In genomic region chr17:79661848-79662247, GRCm38 (mm10) we compare ENCODE assay signal across 18 mouse cellular contexts. TPM values are rescaled to one million over a fixed set of nuclear protein-coding genes. Genes with fewer than 3 reads are reported as not detected.
DNase-seq lines count a peak whose midpoint lies in the region; TF ChIP-seq lines count a peak whose summit lies in the region.
"Had no signal": no experiment of that assay in that cellular context is flagged by ENCODE, and none has a peak within 500 bp of the region (broad histone marks: within the 10 kb centered on the region; RNA-seq: fewer than 3 reads in every experiment).

No protein-coding gene starts in this region.

- no peaks in the 10 kb centered on the region for H3K36me3 ChIP-seq in macrophage (ENCODE audit: inconsistent target)
- H3K36me3 ChIP-seq: embryonic facial prominence, embryonic 10.5 days; embryonic facial prominence, embryonic 15.5 days; forebrain, embryonic 12.5 days; heart, embryonic 15.5 days; hindbrain, embryonic 12.5 days; intestine, embryonic 15.5 days; limb, embryonic 10.5 days; limb, embryonic 15.5 days; midbrain, embryonic 12.5 days; neural tube, embryonic 13.5 days had no signal

- peak; percentile 10 for DNase-seq in lung, postnatal 25 days (ENCODE audit: low spot score)
- no peak for DNase-seq in lung, adult 2 months
- DNase-seq in brain, adult 2 months (ENCODE audit: low read depth, low spot score): peak; percentile 7
- DNase-seq in ovary, postnatal 14 days (ENCODE audit: low spot score): no peak
- no peak for DNase-seq in left cerebral cortex, adult 2 months (ENCODE audit: extremely low spot score in 1 of 2, low spot score in 2 of 2)

- H3K4me1 ChIP-seq in lung, adult 2 months (ENCODE audit: control insufficient read depth, insufficient read depth, low read length): no peaks in the 10 kb centered on the region
- H3K4me1 ChIP-seq: embryonic facial prominence, embryonic 15.5 days; forebrain, embryonic 12.5 days; hindbrain, embryonic 12.5 days; intestine, embryonic 15.5 days; limb, embryonic 10.5 days; midbrain, embryonic 12.5 days; neural tube, embryonic 13.5 days had no signal

- H3K4me3 ChIP-seq in lung, adult 2 months (replicated peaks; ENCODE audit: extremely low read depth, low read depth, low read length): no peak overlapping the region
- no peak overlapping the region for H3K4me3 ChIP-seq in macrophage (ENCODE audit: inconsistent target)
- no peak overlapping the region for H3K4me3 ChIP-seq in left cerebral cortex, adult 2 months
- H3K4me3 ChIP-seq: embryonic facial prominence, embryonic 10.5 days; embryonic facial prominence, embryonic 15.5 days; forebrain, embryonic 12.5 days; heart, embryonic 15.5 days; hindbrain, embryonic 12.5 days; intestine, embryonic 15.5 days; limb, embryonic 10.5 days; limb, embryonic 15.5 days; midbrain, embryonic 12.5 days; neural tube, embryonic 13.5 days had no signal

- no peak for TF ChIP-seq CTCF in lung, adult 2 months (IDR thresholded peaks at IDR 0.05; ENCODE audit: insufficient read depth, low read length)
- no peak for TF ChIP-seq CTCF in left cerebral cortex, adult 2 months (IDR thresholded peaks at IDR 0.05)

- peak overlapping the region; percentile 68 for H3K27ac ChIP-seq in macrophage
- H3K27ac ChIP-seq in left cerebral cortex, adult 2 months: no peak overlapping the region
- H3K27ac ChIP-seq: embryonic facial prominence, embryonic 10.5 days; embryonic facial prominence, embryonic 15.5 days; forebrain, embryonic 12.5 days; heart, embryonic 15.5 days; hindbrain, embryonic 12.5 days; hindbrain, postnatal 0 days; intestine, embryonic 15.5 days; limb, embryonic 10.5 days; limb, embryonic 15.5 days; liver, embryonic 14.5 days; midbrain, embryonic 12.5 days; neural tube, embryonic 13.5 days had no signal

- 66% methylated on average over 9 of the region's 9 CpGs for WGBS in lung, adult 2 months
- 38% methylated on average over 9 of the region's 9 CpGs for WGBS in macrophage (ENCODE audit: missing documents)

- intact Hi-C loops in left cerebral cortex, adult 2 months (cut with DNase I): loop anchor here (2.0 to 10.0 kb wide), 3 partner anchors 179 to 533 kb away; no protein-coding TSS in a partner anchor

- TF ChIP-seq POLR2A in lung, adult 2 months (IDR thresholded peaks at IDR 0.05; ENCODE audit: borderline replicate concordance, extremely low read depth, low read depth, low read length): no peak

- H3K79me2 ChIP-seq in macrophage (ENCODE audit: inconsistent target): no peaks in the 10 kb centered on the region

RNA-seq across cellular contexts. Expression of gene Rmdn2, which starts 50.2 kb away (rescaled TPM):
- polyA plus RNA-seq in lung, adult 2 months (2012; rRNA removed): 4.9 and 6.4 TPM in 2 replicates
- 10 to 100 TPM in 11 of 26 experiments, 1 to 10 TPM in 15; 5.2 to 18.1 (median 7.5) TPM for total RNA-seq in macrophage (2018; cell fraction: chromatin; rRNA removed)
- 1 to 10 TPM; 3.0 to 6.0 (median 4.2) TPM for total RNA-seq in macrophage (2018; cell fraction: cytosol; rRNA removed)
- total RNA-seq in macrophage (2018; cell fraction: nucleus; rRNA removed): 10 to 100 TPM in 4 of 26 experiments, 1 to 10 TPM in 22; 2.1 to 14.0 (median 6.5) TPM
- 3.9 to 8.2 TPM (median 6.8 TPM) in 3 replicates for polyA plus RNA-seq in macrophage (2018)
- 10 to 100 TPM; 10.9 to 12.4 TPM for total RNA-seq in left cerebral cortex, adult 2 months (2021)

RNA-seq across cellular contexts. Expression of gene Cyp1b1, which starts 53.0 kb away (rescaled TPM):
- 7.3 and 9.5 TPM in 2 replicates for polyA plus RNA-seq in lung, adult 2 months (2012; rRNA removed)
- 1 to 10 TPM in 2 of 26 experiments, under 1 TPM in 3, not detected in 21; 0.12 to 6.6 (median 0.60) TPM for total RNA-seq in macrophage (2018; cell fraction: chromatin; rRNA removed)
- total RNA-seq in macrophage (2018; cell fraction: cytosol; rRNA removed): under 1 TPM in 23 of 26 experiments, not detected in 3; 0.03 to 0.24 (median 0.06) TPM
- under 1 TPM in 8 of 26 experiments, not detected in 18; 0.12 to 0.75 (median 0.17) TPM for total RNA-seq in macrophage (2018; cell fraction: nucleus; rRNA removed)
- 0.06 to 0.30 TPM in 2 of 3 replicates, not detected in the other for polyA plus RNA-seq in macrophage (2018)
- total RNA-seq in left cerebral cortex, adult 2 months (2021): 1 to 10 TPM; 3.6 to 4.1 TPM

Comparison
In these comparisons a context has a peak if more than half of its experiments do, and no peak if none do; other contexts are left out.
1. DNase-seq: peak in lung, postnatal 25 days (single experiment) and brain, adult 2 months (single experiment); none in lung, adult 2 months (single experiment), ovary, postnatal 14 days (single experiment) and left cerebral cortex, adult 2 months (0 of 2).